Mouse (Mus musculus): Measurements from ENCODE around the gene Peg3.

Gene Peg3

DNA sequence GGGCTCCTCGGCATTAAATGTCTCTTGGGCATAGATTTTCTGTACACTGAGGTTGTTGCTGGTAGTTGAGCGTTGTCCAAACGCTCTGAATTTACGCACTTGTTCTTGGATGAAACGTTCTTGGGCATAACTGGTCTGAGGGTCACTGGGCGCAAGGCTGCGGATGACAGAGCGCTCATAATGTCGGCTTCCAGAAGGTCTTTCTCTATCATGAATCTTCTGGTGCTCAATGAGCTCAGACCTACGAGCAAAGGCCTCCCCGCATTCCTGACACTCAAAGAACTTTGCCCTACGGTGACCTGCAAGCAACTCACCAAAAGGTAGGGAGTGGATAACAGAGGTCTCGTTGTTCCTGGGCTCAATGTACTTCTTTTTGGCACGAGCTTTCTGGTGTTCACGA is 20.8 kb downstream of the Peg3 start:
- DNase-seq (ENCODE audit: low spot score in 2 of 2), result no peak

DNA sequence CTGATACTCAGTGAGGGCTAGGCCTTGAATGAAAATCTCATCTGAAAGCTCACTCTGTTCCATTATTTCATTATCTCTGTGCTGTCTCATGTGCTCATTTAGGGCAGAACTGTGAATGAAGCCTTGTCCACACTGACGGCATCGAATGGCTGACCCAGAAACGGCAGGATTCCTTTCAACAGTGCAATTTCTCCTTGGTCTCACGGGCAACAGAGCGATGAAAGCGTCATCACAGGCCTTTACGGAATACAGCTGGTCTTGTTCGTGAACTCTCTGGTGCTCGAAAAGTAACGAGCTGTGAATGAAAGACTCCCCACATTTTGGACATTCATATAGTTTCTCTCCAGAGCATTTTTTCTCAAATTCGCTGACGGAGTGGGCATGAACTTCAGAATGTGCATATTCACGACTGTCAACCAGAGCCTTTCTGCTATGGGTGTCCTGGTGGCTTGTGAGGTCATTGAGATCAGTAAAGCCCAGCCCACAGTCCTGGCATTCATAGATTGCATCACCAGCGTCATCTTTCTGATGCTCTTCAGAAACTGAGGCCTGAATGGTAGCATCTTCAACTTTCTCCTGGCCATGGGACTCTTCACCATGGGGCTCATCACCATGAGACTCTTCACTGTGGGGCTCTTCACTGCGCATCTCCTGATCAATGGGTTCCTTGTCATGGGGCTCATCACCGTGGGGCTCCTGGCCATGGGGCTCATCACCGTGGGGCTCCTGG is 21.6 kb downstream of the Peg3 start:
- no peak for DNase-seq (ENCODE audit: low spot score in 2 of 2)

GRCm38 (mm10) chr7:6707416-6708015 is 22.7 kb downstream of the Peg3 start:
- DNase-seq (ENCODE audit: low spot score in 2 of 2), result no peak

DNA sequence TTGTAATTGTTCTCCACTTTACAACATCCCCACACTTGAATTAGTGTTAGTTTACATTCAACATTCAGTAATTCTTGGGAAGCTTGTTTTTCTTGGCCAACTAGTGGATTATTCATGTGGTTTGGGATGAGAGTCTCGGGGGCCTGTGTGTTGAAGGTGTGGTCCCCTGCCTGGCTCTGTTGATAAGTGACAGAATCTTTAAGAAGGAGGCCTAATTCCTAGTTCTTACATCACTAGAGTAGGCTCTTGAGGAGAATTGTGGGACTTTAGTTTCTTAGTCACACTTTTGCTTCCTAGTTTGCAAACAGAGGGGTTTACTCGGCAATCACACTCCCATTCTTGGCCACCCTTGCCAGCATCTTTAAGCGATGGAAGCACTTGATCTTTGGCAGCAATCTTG is 31.0 kb downstream of the Peg3 start:
- DNase-seq (ENCODE audit: low spot score in 2 of 2), result no peak

DNA sequence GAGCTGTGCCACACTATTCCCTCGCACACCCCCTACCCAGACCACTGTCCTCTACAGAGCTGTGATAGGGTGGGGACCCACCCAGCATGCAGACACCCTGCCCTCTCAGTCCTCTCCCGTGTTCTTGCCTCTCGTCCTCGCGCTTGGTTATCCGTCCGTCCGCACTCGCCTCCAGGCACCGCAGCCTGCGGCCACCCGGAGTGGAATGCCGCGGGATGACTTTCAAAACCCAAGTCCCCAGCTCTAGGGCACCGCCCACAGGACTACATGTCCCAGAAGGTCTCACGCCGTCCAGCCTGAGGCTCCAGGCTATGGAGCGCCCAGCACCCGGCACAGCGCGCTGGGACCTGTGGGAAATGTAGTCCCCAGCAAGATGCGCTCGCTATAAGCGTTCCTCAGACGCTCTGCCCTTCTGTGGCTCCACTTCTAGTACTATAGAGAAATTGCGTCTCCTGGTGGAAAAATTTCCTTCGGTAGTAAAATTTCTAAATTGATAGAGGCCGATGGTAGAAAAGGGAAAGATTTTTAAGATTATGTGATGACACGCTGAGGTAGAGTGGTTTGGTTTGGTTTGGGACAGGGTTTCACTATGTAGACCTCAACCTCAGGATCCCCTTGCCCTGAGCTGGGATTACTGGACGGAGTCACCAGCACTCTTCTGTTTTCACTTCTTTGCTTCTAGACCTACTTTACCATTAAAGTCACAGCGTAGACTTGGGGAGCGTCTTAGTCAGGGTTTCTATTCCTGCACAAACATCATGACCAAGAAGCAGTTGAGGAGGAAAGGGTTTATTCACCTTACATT is 33.8 kb downstream of the Peg3 start, which contains the start of gene Zim1:
Gene Zim1, minus strand, starts transcription at position 210 of the 805 bp plus-strand sequence.
- DNase-seq (ENCODE audit: low spot score in 2 of 2), result peak; percentile 76 to 83

GRCm38 (mm10) chr7:6685511-6685910 is 44.7 kb downstream of the Peg3 start:
- no peak for DNase-seq (ENCODE audit: low spot score in 2 of 2)

DNA sequence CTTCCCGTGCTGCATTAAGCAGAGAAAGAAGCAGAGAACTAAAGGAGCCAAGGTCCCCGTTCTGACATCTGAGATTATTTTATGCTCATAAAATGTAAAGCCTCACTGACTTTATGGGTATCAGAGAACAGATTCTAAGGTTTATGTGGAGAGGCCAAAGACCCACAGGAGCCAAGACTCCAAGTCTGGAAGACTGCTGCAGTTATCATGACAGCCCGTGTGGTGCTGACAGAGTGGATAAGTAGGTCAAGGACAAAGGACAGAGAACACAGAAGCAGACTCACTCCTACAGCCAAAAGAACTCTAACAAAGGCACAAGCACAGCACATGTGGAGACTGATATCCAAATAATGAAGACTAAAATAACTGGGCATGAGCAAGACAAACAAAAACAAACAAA is 63.5 kb downstream of the Peg3 start:
- DNase-seq (ENCODE audit: low spot score in 2 of 2), result no peak

DNA sequence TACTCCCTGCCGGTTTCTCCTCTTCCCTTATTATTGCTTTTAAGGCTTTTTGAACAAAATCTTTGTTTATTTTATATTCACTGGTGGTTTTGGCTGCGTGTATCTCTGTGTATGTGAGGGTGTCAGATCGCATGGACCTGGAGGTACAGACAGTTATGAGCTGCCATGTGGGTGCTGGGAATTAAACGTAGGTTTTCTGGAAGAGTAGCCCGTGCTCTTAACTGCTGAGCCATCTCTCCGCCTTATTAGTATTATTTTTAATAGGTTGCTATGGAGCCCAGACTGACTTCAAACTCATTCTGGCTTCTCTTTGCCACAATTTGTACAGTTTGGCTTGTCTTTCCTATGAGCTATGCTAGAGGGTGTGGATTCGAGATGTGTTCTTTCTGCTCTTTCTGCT is 66.8 kb downstream of the Peg3 start:
- no peak for DNase-seq (ENCODE audit: low spot score in 2 of 2)

- peak in 1 of 2 experiments; percentile 8 for DNase-seq (ENCODE audit: low spot score in 2 of 2)
Measured at GRCm38 (mm10) chr7:6659605-6660004, 70.6 kb downstream of the Peg3 start.

DNA sequence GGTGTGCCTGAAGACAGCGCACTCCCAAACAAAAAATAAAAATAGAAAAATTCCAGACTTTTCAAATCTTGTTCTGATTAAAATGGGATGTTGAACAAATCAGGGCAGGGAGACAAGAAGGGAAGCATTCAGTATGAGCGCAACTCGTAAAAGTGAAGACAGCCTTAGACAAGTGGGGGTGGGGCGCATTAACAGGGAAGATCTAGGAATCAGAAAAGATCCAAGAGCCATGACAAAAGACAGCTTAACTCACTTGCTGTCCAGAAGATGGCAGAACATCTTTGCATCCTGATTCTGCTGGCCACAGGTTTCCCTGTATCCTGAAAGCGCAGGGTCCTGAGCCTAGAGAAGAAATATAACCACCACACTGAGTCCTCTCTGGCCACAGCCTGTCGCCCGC is 71.6 kb downstream of the Peg3 start:
- DNase-seq (ENCODE audit: low spot score in 2 of 2), result no peak

Measured in frontal cortex, postnatal 14 days (tissue).